Mouse (Mus musculus): ENCODE data around the gene Itgb3.

GRCm38 (mm10) chr11:104663241-104663877 is 55.6 kb downstream of the Itgb3 start:
- TF ChIP-seq CTCF (IDR thresholded peaks at IDR 0.05; ENCODE audit: extremely low read depth, insufficient read depth, insufficient read length, insufficient replicate concordance) (no peak), POLR2A (IDR thresholded peaks at IDR 0.05; ENCODE audit: low read depth, low read length) (no peak)

All from spleen, adult 2 months (tissue).